Mouse (Mus musculus): Measurements from ENCODE around the gene Kbtbd4. TPM values are rescaled to one million over a fixed set of nuclear protein-coding genes. Genes with fewer than 3 reads are reported as not detected.
"Not testable (repeated sequence)": the region's sequence is repeated elsewhere in the genome, so short reads cannot be mapped to it uniquely, and the experiment has no call there.

Kbtbd4 gene
- polyA plus RNA-seq (2017; shearing (Covaris generic)): 10 to 100 TPM; 34.3 to 37.8 TPM

- ATAC-seq: peak; percentile 98
Measured at GRCm38 (mm10) chr2:90904076-90904855, at the start of gene Kbtbd4, which contains the start of gene Ndufs3. Kbtbd4 (plus strand) TSS chr2:90904740. Ndufs3 (minus strand) TSS chr2:90904827.

- ATAC-seq: no peak
Measured at GRCm38 (mm10) chr2:90861486-90861885, 43.1 kb upstream of the Kbtbd4 start.

- ATAC-seq: no peak
Measured at GRCm38 (mm10) chr2:90864184-90864583, 40.4 kb upstream of the Kbtbd4 start.

GRCm38 (mm10) chr2:90866524-90866923, 38.0 kb upstream of the Kbtbd4 start:
- ATAC-seq: peak; percentile 63

- no peak for ATAC-seq
Measured at GRCm38 (mm10) chr2:90870136-90870601, 34.4 kb upstream of the Kbtbd4 start.

- ATAC-seq: no peak
Measured at GRCm38 (mm10) chr2:90871180-90871961, 33.2 kb upstream of the Kbtbd4 start.

GRCm38 (mm10) chr2:90874025-90874424, 30.5 kb upstream of the Kbtbd4 start:
- ATAC-seq: no peak

GRCm38 (mm10) chr2:90875239-90875638, 29.3 kb upstream of the Kbtbd4 start:
- ATAC-seq: no peak

GRCm38 (mm10) chr2:90877584-90878259, 26.8 kb upstream of the Kbtbd4 start:
- ATAC-seq: no peak

- no peak for ATAC-seq
Measured at GRCm38 (mm10) chr2:90879419-90879818, 25.1 kb upstream of the Kbtbd4 start.

- ATAC-seq: no peak
Measured at GRCm38 (mm10) chr2:90880144-90880785, 24.3 kb upstream of the Kbtbd4 start.

GRCm38 (mm10) chr2:90881824-90882223, 22.7 kb upstream of the Kbtbd4 start:
- no peak for ATAC-seq

GRCm38 (mm10) chr2:90885218-90886041, 19.1 kb upstream of the Kbtbd4 start, which contains the start of gene C1qtnf4:
C1qtnf4 (plus strand) TSS chr2:90885860.
- ATAC-seq: no peak

GRCm38 (mm10) chr2:90886436-90886835, 18.1 kb upstream of the Kbtbd4 start:
- no peak for ATAC-seq

GRCm38 (mm10) chr2:90887627-90888026, 16.9 kb upstream of the Kbtbd4 start:
- no peak for ATAC-seq

GRCm38 (mm10) chr2:90889550-90890548, 14.7 kb upstream of the Kbtbd4 start:
- ATAC-seq: peak; percentile 80

GRCm38 (mm10) chr2:90893673-90894298, 10.8 kb upstream of the Kbtbd4 start:
- no peak for ATAC-seq

- not testable (repeated sequence) for ATAC-seq
Measured at GRCm38 (mm10) chr2:90894299-90894677, 10.3 kb upstream of the Kbtbd4 start.

GRCm38 (mm10) chr2:90903398-90903797, 1.1 kb upstream of the Kbtbd4 start:
- ATAC-seq: no peak

GRCm38 (mm10) chr2:90904856-90905224, 300 bp downstream of the Kbtbd4 start:
- ATAC-seq: no peak

Measured in activated CD4-positive, CD25-positive, alpha-beta regulatory T cell, adult 4 months (primary cell).